Mouse (Mus musculus) heart, adult 2 months (tissue): ENCODE results near the gene Glis2.

Source experiments
- CTCF ChIP-seq: fragments of 200-600 bp; IDR thresholded peaks from 2 replicates; pipeline ENCODE4 v1.8.1; 2022; ENCODE audit warnings: antibody characterized with exemption, mild to moderate bottlenecking, moderate library complexity
- EP300 ChIP-seq: fragments of 200-500 bp; IDR thresholded peaks from 2 replicates; pipeline ENCODE4 v1.6.1; 2011; ENCODE audit warnings: low read depth, low read length, control low read depth; ENCODE audit not compliant: insufficient read depth
- POLR2A ChIP-seq: fragments of 200-500 bp; IDR thresholded peaks from 2 replicates; pipeline ENCODE4 v1.6.1; 2011; ENCODE audit warnings: mild to moderate bottlenecking, low read depth, low read length, control low read depth; ENCODE audit not compliant: insufficient read depth

GRCm38 (mm10) chr16:4547611-4548010 lies 46.9 kb upstream of the Glis2 start:
- TF ChIP-seq CTCF, result no peak
- no peak for TF ChIP-seq POLR2A
- TF ChIP-seq EP300, result no peak
